Mouse (Mus musculus): ENCODE measurements around the gene Ahcy.
"Not testable (repeated sequence)": the region's sequence is repeated elsewhere in the genome, so short reads cannot be mapped to it uniquely, and the experiment has no call there.

Ahcy gene

GRCm38 (mm10) chr2:155018762-155019641, 55.3 kb downstream of the Ahcy start:
- peak; percentile 79 to 85 for DNase-seq

DNA sequence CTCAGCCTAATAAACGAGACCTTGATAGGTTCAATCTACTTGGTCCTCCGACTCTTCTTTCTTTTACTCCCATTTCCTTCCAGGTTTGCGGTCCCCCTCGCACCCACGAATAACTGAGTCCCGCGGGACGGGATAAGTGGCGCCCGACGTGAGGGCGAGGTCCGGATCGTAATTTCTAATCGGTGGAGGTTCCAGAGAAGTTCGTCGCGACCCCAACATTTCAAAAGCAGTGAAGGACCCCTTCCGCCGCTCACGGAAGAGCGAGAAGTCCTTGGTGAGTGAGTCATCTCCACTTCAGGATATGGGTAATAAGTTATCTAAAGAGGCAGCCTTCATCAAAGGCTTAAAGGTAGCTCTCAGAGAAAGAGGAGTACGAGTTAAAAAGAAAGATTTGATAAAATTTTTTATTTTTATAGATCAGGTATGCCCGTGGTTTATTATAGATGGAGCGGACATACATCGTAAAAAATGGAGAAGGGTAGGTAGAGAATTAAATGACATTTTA, 56.0 kb downstream of the Ahcy start, which contains the start of gene Gm14226:
Gene Gm14226 (plus strand): TSS at position 16 of the 505 bp plus-strand sequence.
- not testable (repeated sequence) for DNase-seq

DNA sequence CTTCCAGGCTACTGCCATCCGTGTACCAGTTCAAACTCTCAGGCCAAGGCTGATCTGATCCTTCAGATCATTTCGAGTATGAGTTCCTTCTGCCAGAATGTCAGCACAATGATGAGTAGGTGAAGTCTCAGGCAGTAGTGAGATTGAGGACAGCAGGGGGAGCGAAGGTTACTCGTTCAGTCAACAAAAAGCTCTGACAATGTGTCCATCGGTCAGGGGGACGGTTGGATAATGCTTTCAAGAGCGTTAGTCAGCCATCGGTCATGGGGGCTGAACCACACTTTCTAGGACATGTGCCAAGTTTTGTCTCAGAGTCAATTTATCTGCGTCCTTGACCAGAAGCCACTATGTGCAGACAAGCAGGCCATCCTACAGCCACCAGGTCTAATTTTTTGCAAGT, 57.5 kb downstream of the Ahcy start:
- DNase-seq: not testable (repeated sequence)

DNA sequence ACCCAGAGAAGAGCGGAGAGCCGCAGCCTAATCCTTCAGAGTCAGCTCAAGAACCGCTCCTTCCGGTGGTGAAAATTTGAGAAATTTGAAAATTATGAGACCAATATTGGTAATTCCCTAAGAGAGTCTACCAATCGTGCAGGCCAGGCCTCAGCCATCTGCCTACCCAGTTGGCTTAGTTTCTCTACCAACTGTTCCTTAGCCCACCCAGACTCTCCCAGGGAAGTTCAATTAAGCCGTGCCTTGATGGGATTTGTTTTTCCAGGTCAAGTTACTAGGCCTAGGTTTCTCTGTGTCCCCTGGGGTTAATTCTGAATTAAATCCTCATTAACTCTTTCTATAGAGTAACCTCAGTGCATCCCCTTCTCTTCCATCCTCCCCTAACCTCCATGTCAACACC, 61.3 kb downstream of the Ahcy start:
- DNase-seq: peak; percentile 55 to 63

DNA sequence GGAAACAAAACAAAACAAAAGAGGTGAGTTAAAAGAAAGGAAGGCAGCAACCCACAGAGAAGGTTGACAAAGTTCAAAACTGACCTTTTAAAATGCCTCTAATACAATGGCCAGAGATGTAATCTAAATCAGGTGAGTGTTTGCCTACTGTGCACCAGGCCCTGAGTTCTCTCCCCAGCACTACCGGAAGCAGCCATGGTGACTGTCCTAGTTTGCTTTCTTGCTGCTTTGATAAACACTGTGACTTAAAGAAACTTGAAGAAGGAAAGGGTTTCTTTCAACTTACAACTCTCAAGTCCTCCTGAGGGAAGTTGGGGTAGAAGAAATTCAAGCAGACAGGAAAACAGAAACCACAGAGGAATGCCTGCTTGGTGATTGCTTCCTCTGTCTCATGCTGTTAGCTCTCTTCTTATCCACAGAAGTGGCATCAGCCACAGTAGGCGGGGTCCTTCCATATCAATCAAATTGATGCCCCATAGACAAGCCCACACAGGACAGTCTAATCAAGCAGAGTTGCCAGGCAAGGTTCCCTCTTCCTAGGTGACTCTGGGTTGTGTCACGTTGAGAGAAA, 63.1 kb downstream of the Ahcy start:
- peak in 1 of 2 experiments; percentile 5 for DNase-seq

Data from cerebellum, postnatal 10 days (tissue).